Mouse (Mus musculus) R1 (cell line): ENCODE data around the gene Vmn1r13.
"Not testable (repeated sequence)": the region's sequence is repeated elsewhere in the genome, so short reads cannot be mapped to it uniquely, and the experiment has no call there.

ENCODE experiments used
- DNase-seq: peaks from one replicate; pipeline ENCODE4 v3.0.0-alpha.2; 2018; ENCODE audit warnings: low read depth, low spot score

Gene Vmn1r13

GRCm38 (mm10) chr6:57202990-57203389 lies at the start of gene Vmn1r13:
TSS of gene Vmn1r13 (plus strand) at chr6:57203290.
- not testable (repeated sequence) for DNase-seq

DNA sequence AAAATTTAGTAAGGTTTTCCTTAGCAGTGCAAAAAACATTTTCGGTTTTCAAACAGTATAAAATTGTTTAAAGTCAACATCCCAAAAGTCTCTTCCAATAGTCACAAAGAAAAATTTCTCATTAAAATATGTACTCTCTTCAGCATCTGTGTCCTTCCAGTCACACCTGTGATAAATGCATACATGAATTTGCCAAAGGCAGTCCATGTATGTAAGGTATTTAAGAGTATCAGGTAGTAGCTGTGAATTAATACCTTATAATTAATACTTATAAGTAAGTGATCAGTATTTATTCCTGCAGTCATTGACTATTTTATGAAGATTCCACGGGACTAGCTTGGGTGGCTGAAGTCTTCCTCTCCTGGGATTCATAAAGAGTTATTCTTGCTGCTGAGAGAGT lies 46.5 kb upstream of the Vmn1r13 start, which contains the start of gene Vmn1r12:
Vmn1r12 (plus strand) TSS at position 301 of the 400 bp plus-strand sequence.
- no peak for DNase-seq

DNA sequence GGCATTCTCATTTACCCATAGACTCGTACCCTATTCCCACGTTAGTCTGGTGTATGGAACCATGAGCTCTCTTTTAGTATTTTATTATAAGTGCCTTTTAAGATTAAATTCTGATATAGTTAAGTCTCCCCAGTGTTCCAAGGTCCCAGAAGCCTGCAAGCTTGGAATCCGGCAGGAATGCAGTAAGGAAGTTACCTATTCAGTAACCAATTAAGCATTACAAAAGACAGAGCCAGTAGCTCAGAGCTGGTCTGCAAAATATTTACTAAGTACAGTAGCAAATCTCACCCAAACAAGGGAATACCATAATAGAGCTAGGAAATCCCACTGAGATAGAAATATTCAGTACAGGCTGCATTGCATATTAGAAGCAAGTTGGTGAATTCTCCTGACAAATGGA lies 13.1 kb upstream of the Vmn1r13 start:
- peak; percentile 63 for DNase-seq

GRCm38 (mm10) chr6:57231386-57231785 lies 28.3 kb downstream of the Vmn1r13 start, which contains the start of gene Vmn1r14:
TSS of gene Vmn1r14 (plus strand) at chr6:57231686.
- DNase-seq: no peak

DNA sequence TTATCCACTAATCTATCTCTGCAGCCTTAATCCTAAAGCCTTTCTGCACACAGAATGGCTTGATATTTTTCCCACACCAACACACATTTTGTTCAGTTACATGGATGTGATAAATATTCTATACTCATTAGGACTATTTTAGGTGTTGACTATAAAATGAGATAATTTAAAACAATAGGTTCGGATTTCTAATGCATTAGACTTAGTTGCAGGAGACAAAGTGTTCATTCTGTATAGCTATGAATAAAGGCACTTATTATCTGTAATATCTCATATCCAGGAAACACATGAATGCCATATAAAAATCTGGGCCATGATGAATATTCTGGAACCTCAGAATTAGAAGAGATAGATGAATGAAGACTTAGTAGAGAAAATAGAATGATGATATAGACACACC lies 54.6 kb downstream of the Vmn1r13 start, which contains the start of gene Vmn1r15:
Vmn1r15 (plus strand) TSS at position 301 of the 400 bp plus-strand sequence.
- DNase-seq: no peak

DNA sequence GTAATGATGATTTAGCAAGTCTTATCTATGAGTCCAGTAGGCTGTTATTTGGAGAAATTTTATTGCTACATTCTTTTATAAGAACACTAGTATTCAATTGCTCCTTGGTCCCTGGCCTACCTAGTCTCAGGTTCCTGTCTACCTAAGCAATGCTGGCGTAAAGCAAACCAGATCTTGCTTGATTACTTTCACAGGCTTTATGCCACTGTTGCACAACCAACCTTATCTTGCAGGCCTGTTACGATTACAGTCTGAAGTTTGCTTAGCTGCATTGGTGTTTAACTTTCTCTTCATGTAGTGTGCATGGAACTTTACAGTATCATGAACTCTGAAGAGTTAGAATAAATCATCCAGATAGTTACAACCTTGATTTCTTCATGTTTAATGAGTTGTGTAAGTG lies 57.9 kb downstream of the Vmn1r13 start:
- no peak for DNase-seq
